Mouse (Mus musculus) cerebellum, postnatal 10 days (tissue): ENCODE measurements around the gene Vegfa.
A peak's percentile ranks its signal among the peaks of the same experiment; 100 is the strongest.

Source experiments
- DNase-seq, 2 experiments: peaks; one replicate each; pipeline ENCODE4 v3.0.0; 2021; ENCODE audit warnings: mixed read lengths in 2 of 2

Gene Vegfa

GRCm38 (mm10) chr17:46025207-46025606, 7.0 kb downstream of the Vegfa start:
- no peak for DNase-seq

GRCm38 (mm10) chr17:46024192-46024591, 8.0 kb downstream of the Vegfa start:
- DNase-seq: no peak

GRCm38 (mm10) chr17:46023572-46023971, 8.6 kb downstream of the Vegfa start:
- DNase-seq: no peak

GRCm38 (mm10) chr17:46022934-46023333, 9.2 kb downstream of the Vegfa start:
- peak; percentile 56 to 57 for DNase-seq

- DNase-seq: no peak
Measured at GRCm38 (mm10) chr17:46022427-46022826, 9.7 kb downstream of the Vegfa start.

GRCm38 (mm10) chr17:46021760-46022159, 10.4 kb downstream of the Vegfa start:
- DNase-seq: no peak

GRCm38 (mm10) chr17:46021173-46021572, 11.0 kb downstream of the Vegfa start:
- DNase-seq: no peak

- no peak for DNase-seq
Measured at GRCm38 (mm10) chr17:46020579-46020978, 11.6 kb downstream of the Vegfa start.

GRCm38 (mm10) chr17:46018736-46019004, 13.5 kb downstream of the Vegfa start:
- no peak for DNase-seq

- DNase-seq: peak; percentile 51 to 58
Measured at GRCm38 (mm10) chr17:46017946-46018735, 14.0 kb downstream of the Vegfa start.

GRCm38 (mm10) chr17:46016617-46017016, 15.6 kb downstream of the Vegfa start:
- DNase-seq: no peak

- DNase-seq: no peak
Measured at GRCm38 (mm10) chr17:46015967-46016366, 16.2 kb downstream of the Vegfa start.

GRCm38 (mm10) chr17:46014935-46015334, 17.2 kb downstream of the Vegfa start:
- no peak for DNase-seq

- DNase-seq: no peak
Measured at GRCm38 (mm10) chr17:46013549-46013948, 18.6 kb downstream of the Vegfa start.

- DNase-seq: no peak
Measured at GRCm38 (mm10) chr17:46012211-46012610, 20.0 kb downstream of the Vegfa start.

- no peak for DNase-seq
Measured at GRCm38 (mm10) chr17:46010462-46010861, 21.7 kb downstream of the Vegfa start.

- DNase-seq: no peak
Measured at GRCm38 (mm10) chr17:46009182-46009581, 23.0 kb downstream of the Vegfa start.

- no peak for DNase-seq
Measured at GRCm38 (mm10) chr17:46005458-46005857, 26.7 kb downstream of the Vegfa start.

GRCm38 (mm10) chr17:46004482-46004881, 27.7 kb downstream of the Vegfa start:
- no peak for DNase-seq

GRCm38 (mm10) chr17:46003717-46004481, 28.3 kb downstream of the Vegfa start:
- no peak for DNase-seq

GRCm38 (mm10) chr17:45999366-45999940, 32.7 kb downstream of the Vegfa start:
- no peak for DNase-seq

- DNase-seq: no peak
Measured at GRCm38 (mm10) chr17:45998363-45998762, 33.8 kb downstream of the Vegfa start.

- DNase-seq: no peak
Measured at GRCm38 (mm10) chr17:45996921-45997444, 35.2 kb downstream of the Vegfa start.
